Mouse (Mus musculus) layer of hippocampus, adult 6 months (tissue): ENCODE results near the gene 9430038I01Rik. TPM values are rescaled to one million over a fixed set of nuclear protein-coding genes. Genes with fewer than 3 reads are reported as not detected.

ENCODE experiments used
- long read RNA-seq, 2 experiments: library from polyadenylated mRNA; unstranded; transcript quantifications; one replicate each; pipeline ENCODE4 v2.0.0; 2019 to 2020
- polyA plus RNA-seq: library from polyadenylated mRNA; unstranded; fragments of <200 nt; fragmentation: Nextera tagmentation; gene quantifications from 2 replicates; pipeline ENCODE4 v1.2.3, GENCODE M21; 2021

Gene 9430038I01Rik
- polyA plus RNA-seq: 9.7 and 11.7 TPM in 2 replicates
- long read RNA-seq, experiment 1, partial matches to known transcripts: 0 of 5 reads
- long read RNA-seq, experiment 1, other reads (novel, unspliced or antisense): 1 of 5 reads
- long read RNA-seq, experiment 2, partial matches to known transcripts: 0 of 2 reads
- long read RNA-seq, experiment 2, other reads (novel, unspliced or antisense): 1 of 2 reads

DNA sequence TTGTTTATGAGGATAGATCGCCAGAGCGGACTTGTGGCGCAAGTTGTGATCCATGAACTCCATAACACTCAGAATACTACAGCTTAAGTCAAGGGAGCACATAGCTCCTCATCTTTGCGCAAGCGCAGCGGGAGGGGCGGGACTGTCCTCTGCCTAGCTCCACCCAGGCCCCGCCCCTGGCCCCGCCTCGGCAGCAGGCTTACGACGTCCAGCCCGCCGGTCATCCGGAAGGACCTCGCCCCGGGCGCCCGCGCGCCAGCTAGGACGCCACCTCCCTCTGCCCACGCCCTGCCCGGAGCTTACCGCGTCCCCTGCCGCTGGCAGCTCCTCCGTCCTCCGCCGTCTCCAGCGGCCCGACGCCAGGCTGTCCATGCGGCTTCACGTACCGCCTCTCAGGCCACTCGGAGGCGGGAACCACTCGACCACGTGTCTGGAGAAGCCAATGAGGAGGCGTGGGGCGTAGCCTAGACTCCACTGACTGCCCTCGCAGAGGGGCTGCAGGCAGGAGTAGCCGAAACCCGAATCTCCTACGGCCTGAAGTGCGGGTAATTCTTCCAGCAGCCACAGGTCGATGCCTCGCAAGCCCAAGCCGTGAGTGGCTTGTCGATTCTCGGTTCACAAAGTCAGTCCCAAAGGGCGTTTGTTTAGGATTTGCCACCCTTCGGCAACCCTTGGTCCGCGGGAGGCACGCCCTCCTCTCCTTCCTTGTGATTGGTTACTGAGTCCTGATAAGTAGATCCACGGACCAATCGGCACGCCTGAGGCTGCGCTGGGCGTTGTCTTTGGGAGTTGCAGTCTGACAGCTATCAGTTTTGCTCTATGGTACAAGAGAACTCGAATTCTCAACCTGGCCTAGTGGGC, at the start of gene 9430038I01Rik:
Gene 9430038I01Rik (minus strand): TSS at position 426 of the 861 bp plus-strand sequence.

DNA sequence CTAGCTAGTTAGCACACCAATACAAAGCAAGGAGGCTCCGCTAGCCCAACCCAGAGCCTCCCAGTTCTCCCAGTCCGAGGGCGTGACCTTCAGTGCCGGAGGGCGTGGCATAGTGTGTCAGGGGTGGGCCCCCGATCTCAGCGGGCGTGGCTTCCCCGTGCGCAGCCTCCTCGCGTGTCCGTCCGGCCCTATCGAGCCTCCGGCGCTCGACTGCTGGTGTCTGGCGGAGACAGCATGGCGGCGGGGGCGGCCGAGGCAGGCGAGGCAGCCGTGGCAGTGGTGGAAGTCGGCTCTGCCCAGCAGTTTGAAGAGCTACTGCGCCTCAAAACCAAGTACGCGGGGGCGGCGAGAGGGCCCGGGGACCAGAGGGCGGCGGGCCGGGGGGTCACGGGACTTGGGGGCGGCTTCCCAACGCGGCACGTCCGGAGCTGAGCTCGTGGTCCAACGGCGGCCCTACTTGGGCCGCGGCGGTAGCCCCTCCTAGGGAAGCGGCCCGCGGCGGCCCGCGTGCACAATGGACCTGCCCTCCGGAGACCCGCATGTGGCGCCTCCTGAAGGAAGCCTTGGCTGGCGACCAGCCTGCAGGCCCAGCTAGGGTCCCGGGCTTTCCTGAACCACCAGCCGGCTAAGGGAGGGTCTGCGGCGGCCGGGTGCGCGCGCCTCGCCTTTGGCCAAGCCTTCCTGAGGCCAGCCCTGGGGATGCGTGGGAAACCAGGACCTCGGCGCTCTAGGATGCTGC, 27.0 kb upstream of the 9430038I01Rik start, which contains the start of gene Glrx3:
Gene Glrx3 (plus strand): TSS at position 175 of the 739 bp plus-strand sequence.

Other genes starting within 250 kb of the 9430038I01Rik start
- 0.16 and 0.25 TPM in 2 replicates for gene Ebf3, start 96.3 kb downstream of the 9430038I01Rik start, polyA plus RNA-seq
- 179 and 197 TPM in 2 replicates for gene Glrx3, start 26.9 kb upstream of the 9430038I01Rik start, polyA plus RNA-seq